Mouse (Mus musculus) hindlimb bud, embryonic 11.5 days (tissue): Measurements from ENCODE around the gene Kpna6.
A peak's percentile ranks its signal among the peaks of the same experiment; 100 is the strongest.

Experiments
- DNase-seq: peaks from one replicate; pipeline ENCODE4 v3.0.0-alpha.2; 2012; ENCODE audit warnings: low read depth, low spot score; ENCODE audit errors: extremely low spot score

The Kpna6 gene

GRCm38 (mm10) chr4:129618786-129619691, 53.5 kb downstream of the Kpna6 start, which contains the start of gene Iqcc:
Gene Iqcc, minus strand, starts transcription at chr4:129619099.
- no peak for DNase-seq

GRCm38 (mm10) chr4:129618031-129618430, 54.5 kb downstream of the Kpna6 start:
- no peak for DNase-seq

- DNase-seq, result no peak
Measured at GRCm38 (mm10) chr4:129617121-129617641, 55.4 kb downstream of the Kpna6 start.

DNA sequence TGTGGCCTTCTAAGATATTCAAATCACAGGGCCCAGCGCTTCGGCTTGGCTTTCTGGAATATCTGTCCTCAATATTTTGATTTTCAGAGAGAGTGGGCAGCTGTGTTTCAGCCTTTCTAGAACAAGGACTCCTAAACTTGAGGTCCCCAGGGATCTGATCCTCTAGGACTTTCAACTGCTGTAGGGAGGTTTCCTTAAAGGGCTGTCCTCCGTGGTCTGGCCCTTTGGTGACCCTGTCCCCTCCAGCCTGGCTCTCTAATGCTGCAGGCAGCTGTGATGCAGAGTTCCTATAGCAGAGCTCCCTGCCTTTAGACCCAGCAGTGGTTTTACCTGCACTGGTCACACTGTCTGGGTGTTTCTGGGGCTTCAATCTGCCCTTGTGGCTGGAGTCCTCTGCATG, 55.9 kb downstream of the Kpna6 start:
- DNase-seq, result no peak

DNA sequence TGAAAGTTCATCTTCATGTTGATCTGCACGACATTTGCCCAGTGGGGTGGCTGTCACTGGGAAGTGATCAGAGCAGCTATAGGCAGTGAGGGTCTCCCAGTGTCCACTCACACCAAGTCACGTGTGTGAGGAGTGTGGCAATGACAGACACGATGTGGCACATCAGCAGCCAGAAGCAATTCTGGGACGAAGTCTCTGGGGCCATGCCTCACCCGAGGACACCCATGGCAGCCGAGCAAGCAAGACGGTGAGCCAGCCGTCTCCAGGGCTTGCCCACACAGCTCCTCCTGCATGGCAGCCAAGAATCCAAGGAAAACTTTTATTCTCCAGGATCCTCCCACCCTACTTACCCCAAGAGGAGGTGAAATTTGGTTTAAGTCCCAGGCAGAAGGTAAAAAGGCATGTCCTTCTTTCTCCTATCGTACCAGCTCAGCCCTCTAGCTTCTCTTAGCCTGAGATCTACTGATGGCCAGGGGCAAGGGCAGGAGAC, 56.7 kb downstream of the Kpna6 start:
- no peak for DNase-seq

- DNase-seq, result no peak
Measured at GRCm38 (mm10) chr4:129614093-129614492, 58.5 kb downstream of the Kpna6 start, which contains the start of gene Dcdc2b. Gene Dcdc2b, minus strand, starts transcription at chr4:129614257.

- no peak for DNase-seq
Measured at GRCm38 (mm10) chr4:129610472-129610871, 62.1 kb downstream of the Kpna6 start.

DNA sequence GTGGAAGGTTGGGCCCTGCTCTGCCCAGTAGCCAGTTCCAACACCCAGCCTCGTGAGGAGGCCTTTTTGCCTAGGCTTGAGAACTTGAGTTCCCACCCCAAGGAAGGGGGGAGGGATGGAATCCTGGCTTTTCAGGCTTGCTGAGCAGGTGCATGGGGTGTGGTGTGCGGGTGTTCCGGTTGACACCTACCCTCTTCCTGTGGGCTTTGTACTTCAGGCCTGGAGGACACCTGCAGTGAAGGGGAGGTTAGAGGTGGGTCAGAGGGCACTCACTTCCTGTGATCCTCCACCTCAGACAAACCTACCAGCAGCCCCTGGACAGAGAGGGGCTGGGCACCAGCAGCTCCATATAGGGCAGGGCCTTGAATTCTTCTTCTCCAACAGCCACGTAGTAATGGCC, 62.5 kb downstream of the Kpna6 start:
- no peak for DNase-seq

DNA sequence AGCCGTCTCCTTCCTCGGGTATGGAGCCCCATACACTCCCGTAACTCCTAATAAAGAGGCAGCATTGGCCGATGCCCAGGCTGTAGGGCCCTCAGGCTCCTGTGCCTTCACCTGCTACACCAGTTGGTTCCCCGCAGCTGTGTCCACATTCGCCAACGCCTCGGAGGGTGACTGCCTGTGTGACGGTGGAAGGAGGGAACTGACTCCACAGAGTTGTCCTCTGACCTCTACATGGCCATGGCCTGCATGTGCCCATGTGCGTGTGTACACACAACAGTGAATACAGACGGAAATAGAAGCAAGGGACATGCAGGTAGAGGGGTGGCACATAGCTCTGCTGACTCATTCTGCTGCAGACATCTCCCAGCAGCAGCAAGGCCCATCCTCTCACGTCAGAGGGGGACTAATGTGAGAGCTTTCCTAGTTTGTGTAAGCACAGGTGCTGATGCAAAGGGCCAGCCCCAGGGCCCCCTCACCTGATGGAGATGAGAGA, 63.4 kb downstream of the Kpna6 start:
- DNase-seq, result no peak

DNA sequence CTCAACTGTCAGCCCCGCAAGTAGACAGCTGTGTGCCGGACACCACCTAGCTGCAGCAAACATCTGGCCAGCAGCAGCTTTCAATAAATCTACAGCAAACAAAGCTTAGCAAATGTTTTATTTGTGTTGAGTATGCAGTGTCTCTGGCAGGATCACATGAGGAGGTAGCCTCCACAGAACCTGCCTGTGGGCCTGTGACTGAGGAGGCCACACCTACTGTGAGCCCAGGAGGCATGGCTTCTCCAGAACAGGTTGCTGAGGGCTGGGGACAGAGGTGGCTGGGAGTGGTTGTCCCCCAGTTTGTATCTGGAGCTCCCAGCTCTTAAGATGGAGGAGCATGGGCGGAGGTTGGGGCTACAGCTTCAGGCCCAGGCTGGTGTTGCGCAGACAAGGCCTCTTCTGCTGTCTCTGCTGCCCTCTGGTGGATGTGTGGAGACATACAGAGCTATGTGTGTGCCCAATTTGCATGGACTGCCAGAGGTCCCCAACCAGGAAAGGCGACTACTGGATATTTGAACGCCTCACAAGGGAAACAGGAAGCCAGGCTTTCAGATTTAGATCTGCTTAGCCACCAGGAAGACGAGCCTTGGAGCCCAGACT, 64.0 kb downstream of the Kpna6 start:
- DNase-seq, result peak; percentile 72

DNA sequence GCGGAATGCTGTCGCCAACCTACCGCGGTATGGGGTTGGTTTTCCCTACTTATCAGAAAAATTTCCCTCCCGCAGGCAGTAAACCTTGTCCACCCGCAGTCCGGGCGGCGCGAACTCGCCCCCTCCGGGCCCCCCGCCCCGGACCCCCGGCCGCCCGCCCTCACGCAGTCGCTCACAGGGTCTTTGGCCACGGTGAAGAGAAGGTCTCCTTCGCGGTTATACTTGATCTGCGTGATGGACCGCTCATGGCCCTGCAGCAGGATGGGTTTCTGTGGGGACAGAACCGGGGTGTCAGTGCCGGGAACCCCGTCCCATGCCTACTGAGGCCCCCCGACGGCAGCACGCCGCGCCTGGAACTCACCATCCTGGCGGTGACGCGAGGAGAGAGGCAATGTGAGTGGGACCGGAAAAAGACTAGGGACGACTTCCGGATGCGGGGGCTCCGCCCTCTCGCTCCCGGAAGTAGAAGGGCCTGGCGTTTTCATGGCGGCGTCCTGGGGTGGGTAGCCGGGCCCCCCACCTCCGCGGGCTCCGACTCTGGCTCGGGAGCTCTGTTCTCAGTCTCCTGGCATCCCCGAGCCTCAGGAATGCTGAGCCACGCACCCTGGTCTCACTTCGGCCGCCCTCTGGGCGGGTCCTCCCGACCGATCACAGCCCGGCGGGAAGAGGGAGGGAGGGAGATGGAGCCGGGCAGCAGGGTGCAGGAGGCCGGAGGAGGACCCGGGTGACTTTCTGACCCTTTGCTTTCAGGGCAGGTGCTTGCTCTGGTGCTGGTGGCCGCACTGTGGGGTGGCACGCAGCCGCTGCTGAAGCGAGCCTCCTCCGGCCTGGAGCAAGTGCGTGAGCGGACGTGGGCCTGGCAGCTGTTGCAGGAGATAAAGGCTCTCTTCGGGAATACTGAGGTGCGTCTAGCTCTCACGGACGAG, 72.1 kb downstream of the Kpna6 start, which contains the start of the genes Eif3i and Tmem234:
TSS of gene Eif3i (minus strand) at position 416 of the 926 bp plus-strand sequence.
TSS of gene Tmem234 (plus strand) at position 436 of the 926 bp plus-strand sequence.
- no peak for DNase-seq
